Mouse (Mus musculus): ENCODE data around the gene Ube2g1.

Gene Ube2g1

GRCm38 (mm10) chr11:72606694-72607407 is at the start of gene Ube2g1:
Ube2g1 (plus strand) TSS chr11:72607283.
- TF ChIP-seq GATA4 (IDR thresholded peaks at IDR 0.05; ENCODE audit: insufficient replicate concordance, low read length) = peak; percentile 55; the same call in 1 of the 2 replicates

GRCm38 (mm10) chr11:72558155-72558554 is 48.9 kb upstream of the Ube2g1 start:
- no peak for TF ChIP-seq GATA4 (IDR thresholded peaks at IDR 0.05; ENCODE audit: insufficient replicate concordance, low read length)

GRCm38 (mm10) chr11:72560661-72561060 is 46.4 kb upstream of the Ube2g1 start:
- no peak for TF ChIP-seq GATA4 (IDR thresholded peaks at IDR 0.05; ENCODE audit: insufficient replicate concordance, low read length)

- TF ChIP-seq GATA4 (IDR thresholded peaks at IDR 0.05; ENCODE audit: insufficient replicate concordance, low read length) = no peak
Measured at GRCm38 (mm10) chr11:72564232-72564807, 42.8 kb upstream of the Ube2g1 start.

GRCm38 (mm10) chr11:72566304-72566703 is 40.8 kb upstream of the Ube2g1 start:
- TF ChIP-seq GATA4 (IDR thresholded peaks at IDR 0.05; ENCODE audit: insufficient replicate concordance, low read length) = no peak

GRCm38 (mm10) chr11:72566816-72567338 is 40.2 kb upstream of the Ube2g1 start:
- no peak for TF ChIP-seq GATA4 (IDR thresholded peaks at IDR 0.05; ENCODE audit: insufficient replicate concordance, low read length)

- no peak for TF ChIP-seq GATA4 (IDR thresholded peaks at IDR 0.05; ENCODE audit: insufficient replicate concordance, low read length)
Measured at GRCm38 (mm10) chr11:72569051-72569450, 38.0 kb upstream of the Ube2g1 start.

- TF ChIP-seq GATA4 (IDR thresholded peaks at IDR 0.05; ENCODE audit: insufficient replicate concordance, low read length) = no peak
Measured at GRCm38 (mm10) chr11:72569671-72570318, 37.3 kb upstream of the Ube2g1 start.

- TF ChIP-seq GATA4 (IDR thresholded peaks at IDR 0.05; ENCODE audit: insufficient replicate concordance, low read length) = no peak
Measured at GRCm38 (mm10) chr11:72570319-72570979, 36.6 kb upstream of the Ube2g1 start.

GRCm38 (mm10) chr11:72573819-72574218 is 33.3 kb upstream of the Ube2g1 start:
- TF ChIP-seq GATA4 (IDR thresholded peaks at IDR 0.05; ENCODE audit: insufficient replicate concordance, low read length) = no peak

GRCm38 (mm10) chr11:72576111-72576465 is 31.0 kb upstream of the Ube2g1 start:
- TF ChIP-seq GATA4 (IDR thresholded peaks at IDR 0.05; ENCODE audit: insufficient replicate concordance, low read length) = no peak

GRCm38 (mm10) chr11:72576466-72577351 is 30.4 kb upstream of the Ube2g1 start:
- no peak for TF ChIP-seq GATA4 (IDR thresholded peaks at IDR 0.05; ENCODE audit: insufficient replicate concordance, low read length)

- no peak for TF ChIP-seq GATA4 (IDR thresholded peaks at IDR 0.05; ENCODE audit: insufficient replicate concordance, low read length)
Measured at GRCm38 (mm10) chr11:72578471-72578870, 28.6 kb upstream of the Ube2g1 start.

- TF ChIP-seq GATA4 (IDR thresholded peaks at IDR 0.05; ENCODE audit: insufficient replicate concordance, low read length) = no peak
Measured at GRCm38 (mm10) chr11:72581609-72582447, 25.3 kb upstream of the Ube2g1 start.

Data from liver, adult (tissue).